Mouse (Mus musculus): ENCODE measurements around the gene Snx27.

DNA sequence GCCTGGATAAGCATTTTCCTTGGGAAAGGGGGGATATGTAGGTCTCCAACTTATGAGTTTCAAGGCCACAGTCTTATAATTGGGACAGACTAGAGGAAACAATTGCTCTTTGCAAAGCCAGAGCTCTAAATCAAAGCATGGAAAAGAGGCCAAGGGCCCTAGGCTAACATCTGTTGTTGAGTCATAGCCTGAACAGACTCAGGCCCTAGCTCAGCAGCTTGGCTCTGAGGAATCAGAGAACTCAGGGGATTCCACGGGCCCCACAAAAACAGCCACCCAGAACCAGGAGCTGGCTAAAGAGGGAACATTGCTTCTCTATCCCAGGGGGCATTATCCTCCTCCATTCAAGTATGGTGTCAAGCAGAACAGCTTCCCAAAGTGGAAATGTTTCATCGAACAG is 28.1 kb upstream of the Snx27 start:
- no peak for TF ChIP-seq GATA1 (IDR thresholded peaks at IDR 0.05; ENCODE audit: low read length)
- no peak for TF ChIP-seq TAL1 (IDR thresholded peaks at IDR 0.05; ENCODE audit: low read length)
